Mouse (Mus musculus): ENCODE measurements around the gene Srgap1.

DNA sequence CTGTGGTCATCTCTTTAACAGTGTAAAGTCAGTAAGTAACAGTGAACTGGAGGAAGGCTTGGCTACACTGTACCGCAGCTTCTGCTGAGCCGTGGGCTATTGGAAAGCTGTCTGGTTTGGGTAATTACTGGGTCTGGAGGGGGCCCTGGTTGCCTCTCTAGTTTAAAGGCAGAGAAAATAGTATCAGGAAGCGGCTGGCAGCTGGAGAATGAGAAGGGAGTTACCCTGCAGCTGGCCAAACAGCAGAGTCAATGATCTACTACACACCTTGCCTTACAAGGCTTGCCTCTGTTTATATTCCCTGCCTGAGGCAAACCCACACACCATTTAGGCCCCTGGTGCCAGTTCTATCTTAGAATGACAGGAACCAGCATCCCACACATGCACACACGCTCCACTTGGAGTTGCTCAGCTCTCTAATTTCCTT is 174.0 kb downstream of the Srgap1 start:
- no peak for TF ChIP-seq CTCF (IDR thresholded peaks at IDR 0.05; ENCODE audit: borderline replicate concordance, insufficient read depth, low read length)
- no peak for TF ChIP-seq POLR2A (IDR thresholded peaks at IDR 0.05; ENCODE audit: low read depth, low read length)
